Mouse (Mus musculus): ENCODE data around the gene Pnpla3. TPM values are rescaled to one million over a fixed set of nuclear protein-coding genes. Genes with fewer than 3 reads are reported as not detected.

Gene Pnpla3
- polyA plus RNA-seq, 1 experiment from 2014 or later: 5.1 TPM

DNA sequence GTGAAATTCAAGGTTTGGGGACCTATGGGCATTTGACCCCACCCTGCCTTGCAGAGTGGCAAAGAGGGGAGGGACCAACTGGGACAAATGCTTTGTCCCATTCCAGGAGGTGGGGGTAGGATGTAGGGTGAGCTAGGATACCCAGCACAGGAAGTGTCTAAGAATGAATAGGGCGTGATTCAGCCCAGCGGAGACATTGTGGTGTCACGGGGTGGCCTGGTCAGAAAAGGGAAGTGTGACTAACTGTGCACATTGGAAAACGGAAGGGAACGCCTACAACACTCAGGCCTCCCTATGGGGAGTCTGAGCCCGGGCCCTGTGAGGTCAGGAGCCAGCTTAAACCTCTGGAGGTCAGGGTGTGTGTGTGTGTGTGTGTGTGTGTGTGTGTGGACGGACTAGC lies 68.0 kb downstream of the Pnpla3 start:
- Histone ChIP-seq H3K27ac (ENCODE audit: low read length) (no peak overlapping the region), H3K27me3 (replicated peaks; ENCODE audit: control insufficient read depth, insufficient read depth, low read length) (no peaks in the 10 kb centered on the region), H3K4me3 (replicated peaks; ENCODE audit: low read length) (no peak overlapping the region), H3K4me2 (ENCODE audit: low read length) (no peak overlapping the region), H3K9ac (replicated peaks; ENCODE audit: low read depth, low read length) (no peak overlapping the region), H3K4me1 (replicated peaks; ENCODE audit: control insufficient read depth, insufficient read depth, low read length) (peaks cover 37% of the 10 kb centered on the region), H3K9me3 (ENCODE audit: control insufficient read depth, low read length) (no peaks in the 10 kb centered on the region), H3K36me3 (ENCODE audit: control insufficient read depth, insufficient read depth) (no peaks in the 10 kb centered on the region)
- ATAC-seq: no peak
- WGBS: 82% methylated on average over 7 of the region's 7 CpGs

Small RNA genes lying within 50 kb of the gene (microRNA-seq; reads per million reads assigned to microRNA genes)
- not detected for gene Mir6392

Other genes starting within 250 kb of the Pnpla3 start
- gene Efcab6, start 102.5 kb upstream of the Pnpla3 start, polyA plus RNA-seq (2015; fragmentation: Nextera tagmentation; extraction: Ambion mirVana): 2.8 and 3.7 TPM in 2 replicates
- 80.6 and 92.7 TPM in 2 replicates for gene Sult4a1, start 62.1 kb upstream of the Pnpla3 start, polyA plus RNA-seq (2015; fragmentation: Nextera tagmentation; extraction: Ambion mirVana)
- not detected in 2 replicates for gene Pnpla5, start 44.7 kb upstream of the Pnpla3 start, polyA plus RNA-seq (2015; fragmentation: Nextera tagmentation; extraction: Ambion mirVana)
- 88.5 and 91.8 TPM in 2 replicates for gene Samm50, start 24.4 kb downstream of the Pnpla3 start, polyA plus RNA-seq (2015; fragmentation: Nextera tagmentation; extraction: Ambion mirVana)
- 2.2 and 2.8 TPM in 2 replicates for gene Parvb, start 64.2 kb downstream of the Pnpla3 start, polyA plus RNA-seq (2015; fragmentation: Nextera tagmentation; extraction: Ambion mirVana)
- 0.84 and 1.0 TPM in 2 replicates for gene Parvg, start 156.2 kb downstream of the Pnpla3 start, polyA plus RNA-seq (2015; fragmentation: Nextera tagmentation; extraction: Ambion mirVana)